Mouse (Mus musculus) CD4-positive, CD25-positive, alpha-beta regulatory T cell, adult 2 months (primary cell): ENCODE measurements at regions not wholly inside any gene's neighbourhood (a gene's known extent, or its start where the extent isn't known, plus 50 kb on each side); places are given as distances from the start of the nearest gene placed in this dataset.

Experiments used
- DNase-seq: peaks from one replicate; pipeline ENCODE4 v3.0.0-alpha.2; 2012; ENCODE audit warnings: low read depth, low spot score

DNA sequence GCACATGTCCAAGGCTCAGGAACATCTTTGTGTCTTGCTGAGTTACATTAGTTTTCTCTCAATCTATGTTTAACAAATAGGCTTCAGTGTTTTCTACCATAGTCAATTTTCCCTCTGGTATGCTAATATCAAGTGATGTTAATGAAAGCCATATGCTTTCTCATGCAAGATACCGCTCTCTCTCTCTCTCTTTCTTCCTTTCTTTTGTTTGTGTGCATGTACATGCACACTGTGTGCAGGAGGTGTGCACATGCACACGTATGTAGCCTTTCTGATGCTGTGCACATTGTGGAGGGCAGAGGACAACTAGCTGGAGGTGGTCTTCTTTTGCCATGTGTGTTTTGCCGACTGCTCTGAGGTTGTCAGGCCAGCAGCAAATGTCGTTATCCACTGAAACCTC lies 69.0 kb upstream of the Klf12 start:
- DNase-seq, result no peak

DNA sequence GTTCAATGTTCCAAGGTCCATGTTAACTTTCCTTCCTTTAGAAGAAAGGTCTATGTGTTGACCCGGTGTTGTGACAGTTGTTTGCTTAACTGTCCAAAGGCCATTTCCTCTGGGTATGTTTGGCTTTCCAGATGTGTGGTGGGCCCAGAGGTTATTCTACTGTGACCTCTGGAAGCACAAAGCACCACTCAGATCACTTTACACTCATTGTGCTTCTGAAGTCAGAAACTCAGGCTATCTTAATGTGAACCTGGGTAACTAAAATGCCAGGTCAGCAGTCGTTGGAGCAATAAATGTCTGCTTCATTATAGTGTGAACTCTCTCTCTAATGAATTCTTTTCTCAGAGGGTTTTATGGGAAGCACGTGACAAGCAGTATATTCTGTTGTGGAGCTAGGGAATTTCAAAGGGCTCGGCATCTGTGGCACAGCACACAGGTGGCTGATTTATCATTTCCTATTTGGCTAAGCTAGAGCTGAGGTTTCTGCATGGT lies 68.5 kb upstream of the Klf12 start:
- no peak for DNase-seq

- no peak for DNase-seq
These were observed 66.5 kb upstream of the Klf12 start for GRCm38 (mm10) chr14:100351004-100351403.

DNA sequence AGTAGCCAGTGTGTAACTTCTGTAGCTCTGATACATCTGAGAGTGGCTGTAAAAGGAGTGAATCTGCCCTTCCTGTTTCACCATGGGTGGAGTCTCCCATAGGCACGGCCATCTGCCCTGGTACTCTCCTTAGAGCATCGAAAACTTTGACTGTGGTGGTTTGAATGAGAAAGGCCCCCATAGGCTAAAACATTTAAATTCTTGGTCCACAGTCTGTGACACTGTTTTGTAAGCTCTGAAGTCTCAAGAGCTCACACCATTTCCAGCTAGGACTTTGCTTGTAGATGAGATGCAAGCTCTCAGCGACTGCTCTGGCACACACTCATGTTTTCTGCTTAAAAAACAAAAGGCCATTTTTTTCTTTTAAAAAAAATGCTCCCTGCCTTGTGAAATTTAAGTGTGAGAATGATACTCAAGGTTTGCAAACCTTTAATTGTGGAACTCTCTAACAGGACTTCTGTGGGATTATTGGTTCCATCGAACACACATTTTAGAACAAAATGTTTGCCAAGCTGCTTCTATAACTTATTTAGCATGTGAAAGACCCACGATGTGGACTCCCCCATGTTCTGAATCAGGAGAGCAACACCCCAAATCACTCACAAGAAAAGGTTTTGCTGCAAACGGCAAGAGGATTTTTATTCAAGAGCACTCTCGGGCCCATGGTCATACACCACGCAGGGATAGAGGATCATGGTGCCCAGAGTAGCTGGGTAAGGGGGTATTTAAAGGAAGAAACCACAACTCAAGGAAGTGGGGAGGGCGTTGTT lies 65.7 kb upstream of the Klf12 start:
- no peak for DNase-seq

DNA sequence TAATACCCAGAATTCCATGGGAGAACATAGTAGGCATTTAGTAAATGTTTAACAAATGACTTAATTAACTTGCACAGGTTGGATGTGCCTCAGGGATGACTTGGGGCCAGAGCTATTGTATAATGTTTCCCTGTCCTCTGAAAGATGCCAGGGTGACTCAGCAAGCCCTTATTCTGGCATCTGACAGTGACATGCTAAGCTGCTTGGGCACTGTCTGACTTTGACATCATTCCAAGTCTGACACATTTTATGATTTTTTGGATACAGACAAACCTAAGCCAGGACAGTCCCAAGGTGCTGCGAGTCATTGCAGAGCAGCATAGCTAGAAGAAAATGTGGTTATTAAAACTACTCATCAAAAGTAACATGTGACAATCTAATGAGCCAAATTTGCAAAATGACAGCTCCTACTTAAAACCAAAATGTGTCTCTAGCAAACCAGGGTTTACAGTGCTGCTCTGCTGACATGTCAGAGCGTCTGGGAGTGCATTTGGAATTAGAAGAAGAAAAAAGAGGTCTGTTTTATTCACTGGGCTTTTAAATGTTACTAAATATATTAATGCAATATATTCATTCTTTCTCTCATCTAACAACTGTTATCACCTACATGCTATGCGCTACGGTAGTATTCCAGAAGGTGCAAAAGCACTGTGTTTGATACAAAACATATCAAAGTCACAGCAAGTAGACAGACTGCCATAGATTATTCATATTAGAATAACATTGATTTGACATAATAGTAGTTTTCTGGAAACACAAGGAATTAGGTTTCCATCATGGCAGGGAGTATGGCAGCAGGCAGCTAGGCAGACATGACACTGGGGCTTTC lies 64.1 kb upstream of the Klf12 start:
- no peak for DNase-seq

DNA sequence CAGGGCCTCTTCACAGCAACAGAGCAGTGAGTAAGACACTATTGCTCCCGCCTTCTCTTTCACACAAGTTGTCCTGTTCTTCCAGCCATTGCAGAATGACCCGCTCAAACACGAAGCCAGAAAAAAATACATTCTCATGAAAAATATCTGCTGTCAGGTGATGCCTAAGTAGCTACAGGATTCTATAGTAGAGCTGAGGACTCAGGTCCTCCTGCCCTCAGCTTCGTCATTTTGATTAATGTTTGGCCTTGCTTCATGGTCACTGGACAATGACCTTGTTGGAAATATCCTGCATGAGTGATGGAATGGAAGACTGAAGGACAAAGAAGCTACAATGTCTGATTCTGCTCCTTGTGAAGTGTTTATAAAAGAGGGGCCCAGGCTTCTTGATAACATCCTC lies 52.4 kb upstream of the Klf12 start:
- DNase-seq, result no peak
